Mouse (Mus musculus) midbrain, embryonic 13.5 days (tissue): ENCODE data around the gene Fam208a. TPM values are rescaled to one million over a fixed set of nuclear protein-coding genes. Genes with fewer than 3 reads are reported as not detected.
A peak's percentile ranks its signal among the peaks of the same experiment; 100 is the strongest.

ENCODE experiments used
- ATAC-seq: fragments of 200-750 bp; cut with Nextera tagmentation; 2 replicates; pipeline ENCODE4 v1.8.0; 2017; ENCODE audit warnings: mild to moderate bottlenecking, moderate TSS enrichment, moderate library complexity
- H3K27ac ChIP-seq: fragments of 300-500 bp; sonication (generic); 2 replicates; pipeline ENCODE4 v1.5.1; 2015; ENCODE audit warnings: inconsistent platforms, mild to moderate bottlenecking, moderate library complexity
- H3K27me3 ChIP-seq: fragments of 300-500 bp; sonication (generic); 2 replicates; pipeline ENCODE4 v1.6.1; 2015; ENCODE audit warnings: mild to moderate bottlenecking, inconsistent platforms
- H3K36me3 ChIP-seq: fragments of 300-500 bp; sonication (generic); 2 replicates; pipeline ENCODE4 v1.6.1; 2015; ENCODE audit warnings: mild to moderate bottlenecking, inconsistent platforms
- H3K4me1 ChIP-seq: fragments of 300-500 bp; sonication (generic); replicated peaks from 2 replicates; pipeline ENCODE4 v1.6.1; 2015; ENCODE audit warnings: inconsistent platforms
- H3K4me2 ChIP-seq: fragments of 300-500 bp; sonication (generic); replicated peaks from 2 replicates; pipeline ENCODE4 v1.6.1; 2015; ENCODE audit warnings: moderate library complexity, mild to moderate bottlenecking, inconsistent platforms
- H3K4me3 ChIP-seq: fragments of 300-500 bp; sonication (generic); replicated peaks from 2 replicates; pipeline ENCODE4 v1.5.1; 2015; ENCODE audit warnings: mild to moderate bottlenecking, inconsistent platforms
- H3K9ac ChIP-seq: fragments of 300-500 bp; sonication (generic); replicated peaks from 2 replicates; pipeline ENCODE4 v1.6.1; 2015; ENCODE audit warnings: mild to moderate bottlenecking, inconsistent platforms
- H3K9me3 ChIP-seq: fragments of 300-500 bp; sonication (generic); 2 replicates; pipeline ENCODE4 v1.6.1; 2016; ENCODE audit warnings: mild to moderate bottlenecking, inconsistent platforms
- WGBS: fragments of 180-500 bp; shearing (Covaris S2); methylation state at CpG from one replicate; pipeline ENCODE4 v1.1.7; 2015; 5-methylcytosine and 5-hydroxymethylcytosine counted together
- microRNA-seq: library from miRNA; unstranded; fragments of <30 nt; microRNA quantifications from one replicate; pipeline ENCODE4, GENCODE M21; 2016
- polyA plus RNA-seq: library from polyadenylated mRNA; unstranded; fragments of >200 nt; fragmentation: Nextera tagmentation; extraction: Ambion mirVana; gene quantifications from 2 replicates; pipeline ENCODE4 v1.2.1, GENCODE M21; 2015

The Fam208a gene
- polyA plus RNA-seq, 1 experiment from 2014 or later, result 19.1 TPM

DNA sequence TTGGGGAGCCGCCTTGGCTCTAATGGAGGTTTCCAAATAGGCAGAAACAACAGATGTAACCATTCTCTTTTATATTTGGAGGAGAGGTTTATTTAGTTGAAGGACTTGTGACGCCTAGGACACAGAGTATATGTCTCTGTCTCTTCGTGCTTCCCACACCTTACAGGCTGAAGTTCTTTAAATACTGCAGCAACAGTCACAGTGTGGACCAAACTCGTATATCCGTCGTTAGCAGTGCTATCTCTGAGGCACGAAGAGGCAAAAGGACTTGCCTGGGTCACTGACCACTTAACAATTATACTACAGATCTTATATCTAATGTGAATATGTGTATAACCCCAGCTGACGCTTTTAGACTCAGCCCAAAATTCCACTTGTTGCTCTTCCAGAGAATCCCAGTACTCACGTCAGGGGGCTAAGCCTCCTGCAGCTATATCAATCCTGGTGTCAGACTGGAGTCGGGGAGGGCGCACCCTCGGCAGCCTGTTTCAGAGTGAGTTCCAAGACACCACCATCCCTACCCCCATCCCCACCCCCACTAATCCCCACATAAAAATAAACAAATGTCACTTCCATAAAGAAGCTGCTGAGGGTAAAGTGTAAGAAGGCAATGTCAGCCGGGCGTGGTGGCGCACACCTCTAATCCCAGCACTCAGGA, 80.1 kb downstream of the Fam208a start:
- Histone ChIP-seq H3K4me2 (peak overlapping the region; percentile 76), H3K27ac (peak overlapping the region; percentile 35; the same call in 1 of the 2 replicates), H3K4me3 (peak overlapping the region; percentile 85), H3K36me3 (0 out of 2 replicates have a peak, but pooled peaks cover 3% of the 10 kb centered on the region), H3K4me1 (peaks cover 16% of the 10 kb centered on the region), H3K27me3 (no peaks in the 10 kb centered on the region), H3K9ac (peak overlapping the region; percentile 82), H3K9me3 (no peaks in the 10 kb centered on the region)
- ATAC-seq, result peak; percentile 79
- 33% methylated on average over 15 of the region's 15 CpGs for WGBS

DNA sequence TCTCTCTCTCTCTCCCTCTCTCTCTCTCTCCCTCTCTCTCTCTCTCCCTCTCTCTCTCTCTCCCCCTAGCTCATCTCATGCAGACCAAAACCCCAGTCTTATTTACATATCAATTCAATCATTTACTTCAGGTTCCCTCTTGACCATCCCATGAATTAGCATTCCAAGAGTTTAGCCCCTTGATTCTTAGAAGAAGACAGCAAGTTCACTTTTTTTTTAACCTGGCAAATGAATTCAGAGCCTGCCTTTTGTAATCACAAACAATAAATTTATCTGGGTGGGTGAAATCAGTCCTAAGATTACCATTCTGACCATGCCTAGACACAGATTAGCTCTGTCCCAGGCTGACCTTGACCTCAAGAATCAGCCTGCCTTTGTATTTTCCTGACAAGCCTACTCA, 95.9 kb downstream of the Fam208a start:
- Histone ChIP-seq H3K4me1 (no peaks in the 10 kb centered on the region), H3K36me3 (no peaks in the 10 kb centered on the region), H3K9me3 (0 out of 2 replicates have a peak, but pooled peaks cover 4% of the 10 kb centered on the region), H3K4me2 (no peak overlapping the region), H3K27me3 (no peaks in the 10 kb centered on the region), H3K27ac (no peak overlapping the region), H3K4me3 (no peak overlapping the region), H3K9ac (no peak overlapping the region)
- no peak for ATAC-seq

Small RNA genes within 50 kb of the gene (microRNA-seq; reads per million reads assigned to microRNA genes)
- gene Gm23633, result not detected

Other genes starting within 250 kb of the Fam208a start
- 15.9 and 17.4 TPM in 2 replicates for gene Ccdc66, start 79.6 kb downstream of the Fam208a start, polyA plus RNA-seq
- 75.0 and 79.0 TPM in 2 replicates for gene Erc2, start 193.6 kb downstream of the Fam208a start, polyA plus RNA-seq